Mouse (Mus musculus) ES-Bruce4 (cell line): ENCODE results near the gene Pdzd9. TPM values are rescaled to one million over a fixed set of nuclear protein-coding genes. Genes with fewer than 3 reads are reported as not detected.

Experiments
- H3K27ac ChIP-seq: 2 replicates; pipeline ENCODE4 v1.5.1; 2012; ENCODE audit warnings: low read length, inconsistent platforms; ENCODE audit not compliant: insufficient read depth
- H3K27me3 ChIP-seq: 2 replicates; pipeline ENCODE4 v1.6.1; 2012; ENCODE audit warnings: mild to moderate bottlenecking, low read length, inconsistent platforms; ENCODE audit not compliant: control insufficient read depth, poor library complexity, insufficient read depth, severe bottlenecking
- H3K36me3 ChIP-seq: 2 replicates; pipeline ENCODE4 v1.6.1; 2012; ENCODE audit warnings: inconsistent platforms, mild to moderate bottlenecking, low read length, moderate library complexity; ENCODE audit not compliant: control insufficient read depth, poor library complexity, insufficient read depth, severe bottlenecking
- H3K4me1 ChIP-seq: one replicate; pipeline ENCODE4 v1.8.1; 2011; ENCODE audit warnings: low read length; ENCODE audit not compliant: control insufficient read depth, insufficient read depth
- H3K4me3 ChIP-seq: 2 replicates; pipeline ENCODE4 v1.5.1; 2011; ENCODE audit warnings: low read depth, mild to moderate bottlenecking, low read length
- H3K9ac ChIP-seq: 2 replicates; pipeline ENCODE4 v1.6.1; 2012; ENCODE audit warnings: low read depth, mild to moderate bottlenecking, inconsistent platforms; ENCODE audit not compliant: poor library complexity, severe bottlenecking
- H3K9me3 ChIP-seq: replicated peaks from 2 replicates; pipeline ENCODE4 v1.6.1; 2012; ENCODE audit warnings: mild to moderate bottlenecking, low read length, inconsistent platforms; ENCODE audit not compliant: control insufficient read depth, poor library complexity, insufficient read depth, severe bottlenecking
- CTCF ChIP-seq: IDR thresholded peaks from one replicate; pipeline ENCODE4 v1.8.1; 2011; ENCODE audit warnings: low read depth, low read length
- EP300 ChIP-seq: IDR thresholded peaks from 2 replicates; pipeline ENCODE4 v1.6.1; 2011; ENCODE audit warnings: low read depth, low read length; ENCODE audit not compliant: insufficient read depth
- POLR2A ChIP-seq: IDR thresholded peaks from one replicate; pipeline ENCODE4 v1.8.1; 2011; ENCODE audit warnings: low read length; ENCODE audit not compliant: insufficient read depth
- polyA plus RNA-seq: library from polyadenylated mRNA; stranded (reverse); fragments of >200 nt; gene quantifications from 2 replicates; pipeline ENCODE4 v1.2.4, GENCODE M21; 2011; ENCODE audit warnings: low read depth; ENCODE audit not compliant: missing spikeins, insufficient read depth, insufficient read length

The Pdzd9 gene
- polyA plus RNA-seq, 1 experiment, result not detected

GRCm38 (mm10) chr7:120671271-120671670 is 1.1 kb upstream of the Pdzd9 start:
- Histone ChIP-seq H3K36me3 (no peaks in the 10 kb centered on the region), H3K4me1 (no peaks in the 10 kb centered on the region), H3K27me3 (no peaks in the 10 kb centered on the region; the same call in 1 of the 2 replicates), H3K9me3 (no peaks in the 10 kb centered on the region), H3K27ac (no peak overlapping the region), H3K9ac (no peak overlapping the region), H3K4me3 (no peak overlapping the region)
- TF ChIP-seq CTCF (no peak), POLR2A (no peak), EP300 (no peak)

- Histone ChIP-seq H3K4me3 (no peak overlapping the region), H3K36me3 (peaks cover 23% of the 10 kb centered on the region), H3K4me1 (no peaks in the 10 kb centered on the region), H3K9me3 (no peaks in the 10 kb centered on the region), H3K27me3 (no peaks in the 10 kb centered on the region), H3K27ac (no peak overlapping the region), H3K9ac (no peak overlapping the region)
- TF ChIP-seq POLR2A, result no peak
- TF ChIP-seq CTCF, result no peak
- no peak for TF ChIP-seq EP300
These were observed 8.1 kb downstream of the Pdzd9 start for GRCm38 (mm10) chr7:120662079-120662478.

- no peaks in the 10 kb centered on the region for H3K27me3 ChIP-seq
- H3K9ac ChIP-seq, result no peak overlapping the region
- no peak overlapping the region for H3K27ac ChIP-seq
- TF ChIP-seq CTCF, result no peak
- TF ChIP-seq EP300, result no peak
- TF ChIP-seq POLR2A, result no peak
- H3K36me3 ChIP-seq, result peaks cover 60% of the 10 kb centered on the region
- no peak overlapping the region for H3K4me3 ChIP-seq
- H3K4me1 ChIP-seq, result no peaks in the 10 kb centered on the region
- H3K9me3 ChIP-seq, result no peaks in the 10 kb centered on the region
These were observed 22.3 kb downstream of the Pdzd9 start for GRCm38 (mm10) chr7:120647849-120648248.

GRCm38 (mm10) chr7:120643217-120643616 is 26.9 kb downstream of the Pdzd9 start:
- no peaks in the 10 kb centered on the region for H3K27me3 ChIP-seq
- peaks cover 58% of the 10 kb centered on the region for H3K36me3 ChIP-seq
- no peak overlapping the region for H3K27ac ChIP-seq
- no peaks in the 10 kb centered on the region for H3K4me1 ChIP-seq
- H3K4me3 ChIP-seq, result no peak overlapping the region
- no peak for TF ChIP-seq EP300
- TF ChIP-seq CTCF, result peak; percentile 19
- no peaks in the 10 kb centered on the region for H3K9me3 ChIP-seq
- H3K9ac ChIP-seq, result no peak overlapping the region

GRCm38 (mm10) chr7:120635821-120636220 is 34.3 kb downstream of the Pdzd9 start:
- H3K4me3 ChIP-seq, result peak overlapping the region; percentile 65
- H3K27me3 ChIP-seq, result no peaks in the 10 kb centered on the region
- TF ChIP-seq CTCF (no peak), POLR2A (no peak), EP300 (no peak)
- peak overlapping the region; percentile 79 for H3K9ac ChIP-seq
- peaks cover 24% of the 10 kb centered on the region for H3K36me3 ChIP-seq
- no peaks in the 10 kb centered on the region for H3K9me3 ChIP-seq
- peaks cover 2% of the 10 kb centered on the region for H3K4me1 ChIP-seq
- no peak overlapping the region for H3K27ac ChIP-seq

GRCm38 (mm10) chr7:120635362-120635781 is 34.8 kb downstream of the Pdzd9 start:
- peak overlapping the region; percentile 65 for H3K4me3 ChIP-seq
- peaks cover 20% of the 10 kb centered on the region for H3K36me3 ChIP-seq
- H3K4me1 ChIP-seq, result peaks cover 2% of the 10 kb centered on the region
- no peaks in the 10 kb centered on the region for H3K9me3 ChIP-seq
- TF ChIP-seq CTCF (no peak), POLR2A (no peak), EP300 (no peak)
- H3K9ac ChIP-seq, result peak overlapping the region; percentile 79
- H3K27ac ChIP-seq, result no peak overlapping the region
- H3K27me3 ChIP-seq, result no peaks in the 10 kb centered on the region
